22 mouse cellular contexts compared by ENCODE assay signal in the genomic region with DNA sequence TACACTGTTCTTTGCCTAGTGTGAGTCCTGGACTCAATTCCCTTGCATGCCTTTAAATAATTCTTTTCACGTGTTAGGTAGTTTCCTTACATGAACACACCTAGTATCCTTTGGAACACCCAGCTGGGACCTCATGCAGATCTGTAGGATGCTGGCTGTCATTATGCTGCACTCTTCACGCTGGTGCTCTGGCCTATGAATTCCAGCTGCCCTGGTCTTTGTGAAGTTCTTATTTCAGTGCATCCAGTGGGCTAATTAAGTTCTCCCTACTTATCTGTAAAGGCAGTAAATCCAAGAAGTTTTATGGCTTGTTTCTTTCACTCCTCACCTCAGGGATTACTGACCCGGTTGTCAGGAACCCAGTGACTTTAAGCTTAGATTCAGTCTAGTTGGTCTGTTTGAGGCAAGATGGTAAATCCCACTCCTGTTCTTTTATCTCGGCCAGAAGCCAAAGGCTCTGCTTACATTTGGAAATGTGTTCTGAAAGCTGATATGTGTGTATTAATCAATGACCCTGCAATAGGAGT. TPM values are rescaled to one million over a fixed set of nuclear protein-coding genes. Genes with fewer than 3 reads are reported as not detected.
"Had no signal": no experiment of that assay in that cellular context is flagged by ENCODE, and none has a peak within 500 bp of the region (broad histone marks: within the 10 kb centered on the region; RNA-seq: fewer than 3 reads in every experiment).

No protein-coding gene starts in this region.

- H3K27ac ChIP-seq: layer of hippocampus, adult 2 months; limb, embryonic 10.5 days; limb, embryonic 13.5 days; liver, embryonic 12.5 days; liver, embryonic 15.5 days; macrophage; midbrain, embryonic 12.5 days; midbrain, embryonic 15.5 days; neural tube, embryonic 12.5 days; neural tube, embryonic 15.5 days; stomach, postnatal 0 days had no signal

- H3K36me3 ChIP-seq: limb, embryonic 10.5 days; limb, embryonic 13.5 days; liver, embryonic 12.5 days; liver, embryonic 15.5 days; midbrain, embryonic 12.5 days; midbrain, embryonic 15.5 days; neural tube, embryonic 12.5 days; neural tube, embryonic 15.5 days had no signal

- H3K9ac ChIP-seq: limb, embryonic 13.5 days; liver, embryonic 12.5 days; liver, embryonic 15.5 days; midbrain, embryonic 12.5 days; midbrain, embryonic 15.5 days; neural tube, embryonic 12.5 days; neural tube, embryonic 15.5 days had no signal

- H3K4me3 ChIP-seq: layer of hippocampus, adult 2 months; limb, embryonic 10.5 days; limb, embryonic 13.5 days; liver, embryonic 12.5 days; liver, embryonic 15.5 days; midbrain, embryonic 12.5 days; midbrain, embryonic 15.5 days; neural tube, embryonic 12.5 days; neural tube, embryonic 15.5 days had no signal

- ATAC-seq: liver, embryonic 12.5 days; midbrain, embryonic 15.5 days had no signal

- H3K4me2 ChIP-seq: limb, embryonic 13.5 days; liver, embryonic 12.5 days; liver, embryonic 15.5 days; midbrain, embryonic 12.5 days; midbrain, embryonic 15.5 days; neural tube, embryonic 12.5 days; neural tube, embryonic 15.5 days had no signal

- H3K9me3 ChIP-seq: limb, embryonic 10.5 days; limb, embryonic 13.5 days; liver, embryonic 12.5 days; liver, embryonic 15.5 days; midbrain, embryonic 12.5 days; midbrain, embryonic 15.5 days; neural tube, embryonic 12.5 days; neural tube, embryonic 15.5 days had no signal

- H3K27me3 ChIP-seq: limb, embryonic 13.5 days; liver, embryonic 15.5 days; midbrain, embryonic 12.5 days; midbrain, embryonic 15.5 days; neural tube, embryonic 12.5 days; neural tube, embryonic 15.5 days had no signal

- H3K4me1 ChIP-seq: liver, embryonic 12.5 days; liver, embryonic 15.5 days; midbrain, embryonic 12.5 days; midbrain, embryonic 15.5 days; neural tube, embryonic 12.5 days; neural tube, embryonic 15.5 days had no signal

- DNase-seq: kidney, adult 18-20 months; kidney, postnatal 10 days; layer of hippocampus, adult 9-11 months; liver; lung, adult 18-20 months; right cerebral cortex, adult 18-20 months; right cerebral cortex, postnatal 14 days; right cerebral cortex, postnatal 4 days; thymus, adult 2 months; thymus, postnatal 14 days; thymus, postnatal 4 days had no signal

RNA-seq across cellular contexts. Expression of gene Ildr1, which starts 45.7 kb away (rescaled TPM):
- polyA plus RNA-seq: macrophage; midbrain, embryonic 12.5 days; neural tube, embryonic 12.5 days had no signal
